Comparison of ENCODE assay signal across 11 mouse cellular contexts in the genomic region with DNA sequence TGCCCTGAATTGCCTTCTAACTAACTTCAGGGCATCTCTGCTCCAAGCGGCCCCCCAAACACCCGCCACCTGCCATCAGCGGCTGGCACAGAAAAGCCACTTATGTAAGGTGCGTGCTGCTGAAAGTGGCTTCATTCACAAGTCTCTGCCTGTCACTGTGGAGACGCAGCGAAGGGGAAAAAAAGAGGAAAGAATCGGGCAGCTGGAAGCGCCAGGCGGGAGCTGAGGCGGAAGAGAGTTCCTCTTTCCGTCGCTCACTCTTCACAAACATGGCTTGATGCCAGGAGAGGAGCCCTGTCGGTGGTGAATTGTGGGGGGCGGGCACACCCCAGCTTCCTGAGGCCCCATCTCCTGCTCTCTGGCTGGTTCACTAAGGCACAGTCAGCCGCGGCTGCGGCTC. TPM values are rescaled to one million over a fixed set of nuclear protein-coding genes. Genes with fewer than 3 reads are reported as not detected.
DNase-seq lines count a peak whose midpoint lies in the region; ATAC-seq and TF ChIP-seq lines count a peak whose summit lies in the region.
"Had no signal": no experiment of that assay in that cellular context is flagged by ENCODE, and none has a peak within 500 bp of the region (broad histone marks: within the 10 kb centered on the region; RNA-seq: fewer than 3 reads in every experiment).

No protein-coding gene starts in this region.

- H3K4me1 ChIP-seq in hindbrain, postnatal 0 days (ENCODE audit: insufficient read depth, low read length): peaks cover 18% of the 10 kb centered on the region
- no peaks in the 10 kb centered on the region for H3K4me1 ChIP-seq in kidney, embryonic 14.5 days (ENCODE audit: control insufficient read depth, insufficient read depth, low read length)
- H3K4me1 ChIP-seq: embryonic facial prominence, embryonic 15.5 days; liver, embryonic 15.5 days had no signal

- WGBS in hindbrain, postnatal 0 days: 5% methylated on average over 17 of the region's 17 CpGs
- 36% methylated on average over 17 of the region's 17 CpGs for WGBS in kidney, embryonic 14.5 days

- H3K4me3 ChIP-seq in hindbrain, postnatal 0 days (ENCODE audit: low read length): no peak overlapping the region; the same call in 1 of the 2 replicates
- H3K4me3 ChIP-seq in kidney, embryonic 14.5 days (ENCODE audit: low read length): no peak overlapping the region
- H3K4me3 ChIP-seq: embryonic facial prominence, embryonic 15.5 days; liver, embryonic 15.5 days had no signal

- peak; percentile 42; the same call in 1 of the 2 replicates for ATAC-seq in hindbrain, postnatal 0 days
- no peak for ATAC-seq in kidney, embryonic 14.5 days (ENCODE audit: low FRiP score, low TSS enrichment)
- ATAC-seq: inflammation-experienced regulatory T-cells, adult 6 months had no signal

- no peak for TF ChIP-seq CTCF in hindbrain, postnatal 0 days (IDR thresholded peaks at IDR 0.05; ENCODE audit: low read depth)

- H3K9ac ChIP-seq in hindbrain, postnatal 0 days (replicated peaks; ENCODE audit: low read length): 0 out of 2 replicates have a peak overlapping the region, but pooled peaks have one; percentile 9
- no peak overlapping the region for H3K9ac ChIP-seq in kidney, embryonic 14.5 days (ENCODE audit: low read depth, low read length)
- H3K9ac ChIP-seq: embryonic facial prominence, embryonic 15.5 days; liver, embryonic 15.5 days had no signal

- no peaks in the 10 kb centered on the region for H3K36me3 ChIP-seq in hindbrain, postnatal 0 days (ENCODE audit: insufficient read depth, low read length)
- H3K36me3 ChIP-seq in kidney, embryonic 14.5 days (ENCODE audit: control insufficient read depth, insufficient read depth, low read length): no peaks in the 10 kb centered on the region
- H3K36me3 ChIP-seq: embryonic facial prominence, embryonic 15.5 days; liver, embryonic 15.5 days had no signal

- H3K4me2 ChIP-seq in hindbrain, postnatal 0 days (ENCODE audit: low read depth, low read length): peak overlapping the region; percentile 44
- H3K4me2 ChIP-seq in kidney, embryonic 14.5 days (replicated peaks; ENCODE audit: low read depth, low read length): no peak overlapping the region
- H3K4me2 ChIP-seq: embryonic facial prominence, embryonic 15.5 days; liver, embryonic 15.5 days had no signal

- DNase-seq in left cerebral cortex, adult 18-20 months (ENCODE audit: low spot score in 2 of 2): peak; percentile 58 to 67
- no peak for DNase-seq in left cerebral cortex, adult 11 months (ENCODE audit: low spot score)
- DNase-seq in cerebellum, adult 8-10 months: peak; percentile 71
- peak; percentile 83 for DNase-seq in hindbrain, postnatal 0 days (ENCODE audit: low spot score)
- DNase-seq in right cerebral cortex, postnatal 14 days: peak; percentile 55
- DNase-seq in kidney, postnatal 25 days: no peak
- no peak for DNase-seq in heart, adult 9 months (ENCODE audit: low spot score in 2 of 2)

- peak overlapping the region; percentile 52; the same call in 1 of the 2 replicates for H3K27ac ChIP-seq in hindbrain, postnatal 0 days
- no peak overlapping the region for H3K27ac ChIP-seq in kidney, embryonic 14.5 days (ENCODE audit: low read depth, low read length)
- H3K27ac ChIP-seq: embryonic facial prominence, embryonic 15.5 days; liver, embryonic 15.5 days had no signal

- H3K27me3 ChIP-seq in hindbrain, postnatal 0 days (ENCODE audit: insufficient read depth, low read length): no peaks in the 10 kb centered on the region
- H3K27me3 ChIP-seq in kidney, embryonic 14.5 days (ENCODE audit: control insufficient read depth, insufficient read depth, low read length): peaks cover 19% of the 10 kb centered on the region; the same call in 1 of the 2 replicates

- H3K9me3 ChIP-seq in hindbrain, postnatal 0 days (ENCODE audit: low read length): no peaks in the 10 kb centered on the region
- H3K9me3 ChIP-seq in kidney, embryonic 14.5 days (ENCODE audit: control insufficient read depth, low read length): no peaks in the 10 kb centered on the region
- H3K9me3 ChIP-seq: embryonic facial prominence, embryonic 15.5 days; liver, embryonic 15.5 days had no signal

RNA-seq across cellular contexts. Expression of a gene that starts 6.1 kb away (rescaled TPM):
- total RNA-seq in left cerebral cortex, adult 18-20 months (2021): 100 to 1,000 TPM; 309 to 328 TPM
- total RNA-seq in hindbrain, postnatal 0 days (2014; rRNA removed): 44.3 and 50.7 TPM in 2 replicates
- polyA plus RNA-seq in hindbrain, postnatal 0 days (2015; fragmentation: Nextera tagmentation; extraction: Ambion mirVana): 35.2 and 39.4 TPM in 2 replicates
- polyA plus RNA-seq in kidney, embryonic 14.5 days (2014; fragmentation: Nextera tagmentation; extraction: Ambion mirVana): not detected in 2 replicates
- polyA plus RNA-seq: inflammation-experienced regulatory T-cells, adult 6 months had no signal

Comparison
In these comparisons a context has a peak if more than half of its experiments do, and no peak if none do; other contexts are left out.
1. DNase-seq: peak in left cerebral cortex, adult 18-20 months (2 of 2), cerebellum, adult 8-10 months (single experiment), hindbrain, postnatal 0 days (single experiment) and right cerebral cortex, postnatal 14 days (single experiment); none in left cerebral cortex, adult 11 months (single experiment), kidney, postnatal 25 days (0 of 2) and heart, adult 9 months (0 of 2).